Mouse (Mus musculus) limb, embryonic 10.5 days (tissue): Measurements from ENCODE around the gene Axin1. TPM values are rescaled to one million over a fixed set of nuclear protein-coding genes. Genes with fewer than 3 reads are reported as not detected.
A peak's percentile ranks its signal among the peaks of the same experiment; 100 is the strongest.
"Not testable (repeated sequence)": the region's sequence is repeated elsewhere in the genome, so short reads cannot be mapped to it uniquely, and the experiment has no call there.

Source experiments
- DNase-seq: peaks from one replicate; pipeline ENCODE4 v3.0.0-alpha.2; 2017; ENCODE audit warnings: low spot score
- H3K27ac ChIP-seq: fragments of 300-500 bp; sonication (generic); 2 replicates; pipeline ENCODE4 v1.5.1; 2016; ENCODE audit warnings: mild to moderate bottlenecking
- H3K27me3 ChIP-seq: fragments of 300-500 bp; sonication (generic); 2 replicates; pipeline ENCODE4 v1.6.1; 2016; ENCODE audit warnings: low read depth, mild to moderate bottlenecking; ENCODE audit not compliant: poor library complexity, severe bottlenecking
- H3K36me3 ChIP-seq: fragments of 300-500 bp; sonication (generic); 2 replicates; pipeline ENCODE4 v1.6.1; 2016; ENCODE audit warnings: mild to moderate bottlenecking, moderate library complexity
- H3K4me1 ChIP-seq: fragments of 300-500 bp; sonication (generic); 2 replicates; pipeline ENCODE4 v1.6.1; 2016
- H3K4me3 ChIP-seq: fragments of 300-500 bp; sonication (generic); 2 replicates; pipeline ENCODE4 v1.5.1; 2016; ENCODE audit warnings: mild to moderate bottlenecking, moderate library complexity
- H3K9me3 ChIP-seq: fragments of 300-500 bp; sonication (generic); replicated peaks from 2 replicates; pipeline ENCODE4 v1.6.1; 2016; ENCODE audit warnings: mild to moderate bottlenecking
- WGBS: fragments of 180-500 bp; shearing (Covaris S2); methylation state at CpG from one replicate; pipeline ENCODE4 v1.1.7; 2016; 5-methylcytosine and 5-hydroxymethylcytosine counted together
- polyA plus RNA-seq: library from polyadenylated mRNA; unstranded; fragments of >200 nt; fragmentation: Nextera tagmentation; extraction: Ambion mirVana; gene quantifications from 2 replicates; pipeline ENCODE4 v1.2.1, GENCODE M21; 2016

The Axin1 gene
- polyA plus RNA-seq, 1 experiment from 2014 or later = 11.5 TPM

GRCm38 (mm10) chr17:26112751-26113150 lies 25.7 kb upstream of the Axin1 start:
- Histone ChIP-seq H3K4me1 (peaks cover 25% of the 10 kb centered on the region), H3K27me3 (peaks cover 81% of the 10 kb centered on the region), H3K9me3 (no peaks in the 10 kb centered on the region), H3K36me3 (no peaks in the 10 kb centered on the region), H3K27ac (peak overlapping the region; percentile 84; the same call in 1 of the 2 replicates), H3K4me3 (peak overlapping the region; percentile 87)
- WGBS = 19% methylated on average over 14 of the region's 14 CpGs
- no peak for DNase-seq

GRCm38 (mm10) chr17:26113181-26113948 lies 25.1 kb upstream of the Axin1 start, which contains the start of gene Tmem8:
Tmem8 (plus strand) TSS chr17:26113299.
- Histone ChIP-seq H3K4me1 (peaks cover 25% of the 10 kb centered on the region), H3K36me3 (no peaks in the 10 kb centered on the region), H3K9me3 (no peaks in the 10 kb centered on the region), H3K27ac (peak within 1 kb of the TSS; percentile 84), H3K4me3 (peak within 1 kb of the TSS; percentile 87), H3K27me3 (peaks cover 87% of the 10 kb centered on the region)
- under 1% methylated on average over 71 of the region's 75 CpGs for WGBS
- peak; percentile 81 for DNase-seq

- no peak overlapping the region for H3K27ac ChIP-seq
- 19% methylated on average over 8 of the region's 8 CpGs for WGBS
- no peak for DNase-seq
Observed at GRCm38 (mm10) chr17:26114061-26114460, 24.4 kb upstream of the Axin1 start.

GRCm38 (mm10) chr17:26114461-26114860 lies 24.0 kb upstream of the Axin1 start:
- WGBS = 67% methylated on average over 7 of the region's 7 CpGs
- H3K4me3 ChIP-seq, H3K36me3 ChIP-seq, H3K9me3 ChIP-seq, DNase-seq, H3K27ac ChIP-seq: not testable (repeated sequence)
- peaks cover 96% of the 10 kb centered on the region for H3K27me3 ChIP-seq
- peaks cover 25% of the 10 kb centered on the region for H3K4me1 ChIP-seq

More at GRCm38 (mm10) chr17:26114061-26114460, 24.4 kb upstream of the Axin1 start:
- no peaks in the 10 kb centered on the region for H3K9me3 ChIP-seq
- H3K27me3 ChIP-seq = peaks cover 94% of the 10 kb centered on the region
- H3K4me1 ChIP-seq = peaks cover 25% of the 10 kb centered on the region
- no peaks in the 10 kb centered on the region for H3K36me3 ChIP-seq
- peak overlapping the region; percentile 87 for H3K4me3 ChIP-seq

GRCm38 (mm10) chr17:26115205-26115898 lies 23.1 kb upstream of the Axin1 start:
- Histone ChIP-seq H3K27me3 (peaks cover 92% of the 10 kb centered on the region), H3K27ac (no peak overlapping the region), H3K4me1 (peaks cover 31% of the 10 kb centered on the region), H3K36me3 (no peaks in the 10 kb centered on the region), H3K9me3 (no peaks in the 10 kb centered on the region), H3K4me3 (no peak overlapping the region)
- no peak for DNase-seq
- 82% methylated on average over 7 of the region's 7 CpGs for WGBS

- H3K27ac ChIP-seq = no peak overlapping the region
- H3K4me3 ChIP-seq = no peak overlapping the region
- DNase-seq = no peak
- H3K9me3 ChIP-seq = no peaks in the 10 kb centered on the region
- H3K27me3 ChIP-seq = peaks cover 85% of the 10 kb centered on the region
- WGBS = 76% methylated on average over 2 of the region's 3 CpGs
- H3K36me3 ChIP-seq = no peaks in the 10 kb centered on the region
- H3K4me1 ChIP-seq = peaks cover 27% of the 10 kb centered on the region
Observed at GRCm38 (mm10) chr17:26115956-26116487, 22.5 kb upstream of the Axin1 start.

- 87% methylated on average over 17 of the region's 17 CpGs for WGBS
- Histone ChIP-seq H3K4me1 (peaks cover 23% of the 10 kb centered on the region), H3K9me3 (no peaks in the 10 kb centered on the region), H3K36me3 (no peaks in the 10 kb centered on the region), H3K27ac (no peak overlapping the region), H3K4me3 (no peak overlapping the region), H3K27me3 (peaks cover 78% of the 10 kb centered on the region)
- DNase-seq = no peak
Observed at GRCm38 (mm10) chr17:26116503-26117258, 21.8 kb upstream of the Axin1 start.

- Histone ChIP-seq H3K27me3 (peaks cover 46% of the 10 kb centered on the region), H3K4me1 (peaks cover 25% of the 10 kb centered on the region), H3K9me3 (no peaks in the 10 kb centered on the region), H3K36me3 (peaks cover 7% of the 10 kb centered on the region), H3K27ac (no peak overlapping the region), H3K4me3 (no peak overlapping the region)
- WGBS = 53% methylated on average over 33 of the region's 33 CpGs
- peak; percentile 72 for DNase-seq
Observed at GRCm38 (mm10) chr17:26119766-26120710, 18.4 kb upstream of the Axin1 start.

- 69% methylated on average over 5 of the region's 5 CpGs for WGBS
- no peaks in the 10 kb centered on the region for H3K9me3 ChIP-seq
- peaks cover 20% of the 10 kb centered on the region for H3K27me3 ChIP-seq
- peak overlapping the region; percentile 95; the same call in 1 of the 2 replicates for H3K4me3 ChIP-seq
- DNase-seq = no peak
- peaks cover 29% of the 10 kb centered on the region for H3K4me1 ChIP-seq
- no peak overlapping the region for H3K27ac ChIP-seq
- H3K36me3 ChIP-seq = peaks cover 32% of the 10 kb centered on the region
Observed at GRCm38 (mm10) chr17:26122431-26123140, 15.9 kb upstream of the Axin1 start.

- WGBS = under 1% methylated on average over 32 of the region's 32 CpGs
- H3K36me3 ChIP-seq = peaks cover 39% of the 10 kb centered on the region
- H3K9me3 ChIP-seq = no peaks in the 10 kb centered on the region
- H3K4me1 ChIP-seq = peaks cover 29% of the 10 kb centered on the region
- H3K4me3 ChIP-seq = peak within 1 kb of the TSS; percentile 95
- peak within 1 kb of the TSS; percentile 81 for H3K27ac ChIP-seq
- peaks cover 13% of the 10 kb centered on the region for H3K27me3 ChIP-seq
- peak; percentile 97 for DNase-seq
Observed at GRCm38 (mm10) chr17:26123267-26123684, 15.2 kb upstream of the Axin1 start, which contains the start of gene Mrpl28. Mrpl28 (plus strand) TSS chr17:26123500.

GRCm38 (mm10) chr17:26124560-26124959 lies 13.9 kb upstream of the Axin1 start:
- no peak for DNase-seq
- peaks cover 52% of the 10 kb centered on the region for H3K36me3 ChIP-seq
- H3K9me3 ChIP-seq = no peaks in the 10 kb centered on the region
- H3K27me3 ChIP-seq = peaks cover under 1% of the 10 kb centered on the region
- no peak overlapping the region for H3K27ac ChIP-seq
- peaks cover 29% of the 10 kb centered on the region for H3K4me1 ChIP-seq
- H3K4me3 ChIP-seq = peak overlapping the region; percentile 95
- WGBS = 84% methylated on average over 7 of the region's 7 CpGs
